Mouse (Mus musculus) limb, embryonic 12.5 days (tissue): ENCODE measurements around the gene Ncdn. TPM values are rescaled to one million over a fixed set of nuclear protein-coding genes. Genes with fewer than 3 reads are reported as not detected.

ENCODE experiments used
- ATAC-seq: fragments of 200-750 bp; cut with Nextera tagmentation; 2 replicates; pipeline ENCODE4 v1.8.0; 2017; ENCODE audit warnings: low read depth, moderate TSS enrichment; ENCODE audit not compliant: insufficient number of reproducible peaks, insufficient read depth, low FRiP score, low TSS enrichment
- H3K27ac ChIP-seq: fragments of 300-500 bp; sonication (generic); 2 replicates; pipeline ENCODE4 v1.5.1; 2016; ENCODE audit warnings: mild to moderate bottlenecking, moderate library complexity
- H3K27me3 ChIP-seq: fragments of 300-500 bp; sonication (generic); 2 replicates; pipeline ENCODE4 v1.6.1; 2016; ENCODE audit warnings: mild to moderate bottlenecking, moderate library complexity
- H3K36me3 ChIP-seq: fragments of 300-500 bp; sonication (generic); 2 replicates; pipeline ENCODE4 v1.6.1; 2016; ENCODE audit warnings: mild to moderate bottlenecking, moderate library complexity
- H3K4me1 ChIP-seq: fragments of 300-500 bp; sonication (generic); replicated peaks from 2 replicates; pipeline ENCODE4 v1.6.1; 2016
- H3K4me2 ChIP-seq: fragments of 300-500 bp; sonication (generic); 2 replicates; pipeline ENCODE4 v1.6.1; 2016; ENCODE audit warnings: mild to moderate bottlenecking, moderate library complexity
- H3K4me3 ChIP-seq: fragments of 300-500 bp; sonication (generic); replicated peaks from 2 replicates; pipeline ENCODE4 v1.5.1; 2016; ENCODE audit warnings: mild to moderate bottlenecking
- H3K9ac ChIP-seq: fragments of 300-500 bp; sonication (generic); replicated peaks from 2 replicates; pipeline ENCODE4 v1.6.1; 2016; ENCODE audit warnings: mild to moderate bottlenecking, moderate library complexity
- H3K9me3 ChIP-seq: fragments of 300-500 bp; sonication (generic); 2 replicates; pipeline ENCODE4 v1.6.1; 2016; ENCODE audit warnings: mild to moderate bottlenecking, moderate library complexity
- WGBS: fragments of 180-500 bp; shearing (Covaris S2); methylation state at CpG from one replicate; pipeline ENCODE4 v1.1.7; 2016; 5-methylcytosine and 5-hydroxymethylcytosine counted together
- polyA plus RNA-seq: library from polyadenylated mRNA; unstranded; fragments of >200 nt; fragmentation: Nextera tagmentation; extraction: Ambion mirVana; gene quantifications from 2 replicates; pipeline ENCODE4 v1.2.1, GENCODE M21; 2016

The Ncdn gene
- polyA plus RNA-seq, 1 experiment from 2014 or later, result 33.5 TPM

DNA sequence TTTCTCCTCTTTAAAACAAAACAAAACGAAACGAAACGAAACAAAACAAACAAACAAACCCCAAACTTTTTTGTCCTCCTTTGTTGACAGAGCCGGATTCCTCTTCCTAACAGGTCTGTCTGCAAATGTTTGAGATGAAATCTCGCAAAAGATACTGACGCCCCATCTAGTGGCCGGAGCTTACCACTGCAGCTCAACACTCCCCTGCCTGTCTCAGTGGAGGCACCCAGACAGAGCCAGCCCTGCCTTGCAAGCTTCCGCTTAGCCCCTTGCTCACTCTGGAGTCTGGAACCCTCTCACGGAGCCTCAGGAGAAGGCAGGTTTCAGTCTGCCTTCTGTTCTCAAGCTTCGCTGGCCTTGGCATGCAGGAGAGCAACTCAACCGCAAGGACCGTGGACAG lies 11.8 kb downstream of the Ncdn start:
- no peak overlapping the region for H3K27ac ChIP-seq
- H3K4me2 ChIP-seq, result 0 out of 2 replicates have a peak overlapping the region, but pooled peaks have one; percentile 28
- H3K9me3 ChIP-seq, result peaks cover 4% of the 10 kb centered on the region; the same call in 1 of the 2 replicates
- 7% methylated on average over 12 of the region's 12 CpGs for WGBS
- H3K9ac ChIP-seq, result no peak overlapping the region
- H3K36me3 ChIP-seq, result peaks cover 23% of the 10 kb centered on the region
- peaks cover 43% of the 10 kb centered on the region for H3K27me3 ChIP-seq
- peaks cover 23% of the 10 kb centered on the region for H3K4me1 ChIP-seq
- H3K4me3 ChIP-seq, result no peak overlapping the region
- no peak for ATAC-seq

GRCm38 (mm10) chr4:126739966-126740676 lies 13.1 kb downstream of the Ncdn start:
- no peak overlapping the region for H3K4me3 ChIP-seq
- peaks cover 56% of the 10 kb centered on the region for H3K27me3 ChIP-seq
- no peak overlapping the region for H3K27ac ChIP-seq
- H3K9ac ChIP-seq, result no peak overlapping the region
- peaks cover 4% of the 10 kb centered on the region; the same call in 1 of the 2 replicates for H3K9me3 ChIP-seq
- no peak overlapping the region for H3K4me2 ChIP-seq
- no peak for ATAC-seq
- peaks cover 34% of the 10 kb centered on the region for H3K4me1 ChIP-seq
- WGBS, result 16% methylated on average over 10 of the region's 10 CpGs
- peaks cover 11% of the 10 kb centered on the region for H3K36me3 ChIP-seq

DNA sequence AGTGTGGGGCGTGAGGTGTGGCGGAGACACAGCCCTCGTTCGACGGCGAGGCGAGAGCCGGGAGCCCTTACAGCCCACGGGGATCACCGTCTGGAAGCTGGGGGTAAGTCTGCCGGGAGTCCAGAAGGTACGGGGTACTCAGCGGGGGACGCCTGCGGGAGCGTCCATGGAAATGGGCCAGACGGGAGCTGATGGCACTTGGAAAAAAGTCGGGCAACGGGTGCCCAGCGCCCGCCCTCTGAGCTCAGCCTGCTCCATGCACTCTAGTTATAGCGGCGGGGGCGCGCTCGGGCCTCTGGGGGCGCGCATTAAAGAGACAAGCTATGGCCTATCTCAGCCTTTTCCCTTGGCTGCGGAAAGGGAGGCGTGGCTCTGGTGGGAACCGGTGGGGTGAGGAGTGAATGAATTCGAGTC lies 17.2 kb downstream of the Ncdn start, which contains the start of gene Tfap2e:
Gene Tfap2e (minus strand): TSS at position 240 of the 414 bp plus-strand sequence.
- H3K4me3 ChIP-seq, result peak within 1 kb of the TSS; percentile 32
- no peaks in the 10 kb centered on the region for H3K36me3 ChIP-seq
- peaks cover 91% of the 10 kb centered on the region for H3K27me3 ChIP-seq
- H3K9ac ChIP-seq, result no peak within 1 kb of the TSS; the same call in 1 of the 2 replicates
- H3K4me2 ChIP-seq, result peak within 1 kb of the TSS; percentile 45
- H3K27ac ChIP-seq, result no peak within 1 kb of the TSS
- peaks cover 23% of the 10 kb centered on the region for H3K4me1 ChIP-seq
- ATAC-seq, result peak; percentile 61
- 2% methylated on average over 32 of the region's 32 CpGs for WGBS
- H3K9me3 ChIP-seq, result peaks cover 4% of the 10 kb centered on the region; the same call in 1 of the 2 replicates

DNA sequence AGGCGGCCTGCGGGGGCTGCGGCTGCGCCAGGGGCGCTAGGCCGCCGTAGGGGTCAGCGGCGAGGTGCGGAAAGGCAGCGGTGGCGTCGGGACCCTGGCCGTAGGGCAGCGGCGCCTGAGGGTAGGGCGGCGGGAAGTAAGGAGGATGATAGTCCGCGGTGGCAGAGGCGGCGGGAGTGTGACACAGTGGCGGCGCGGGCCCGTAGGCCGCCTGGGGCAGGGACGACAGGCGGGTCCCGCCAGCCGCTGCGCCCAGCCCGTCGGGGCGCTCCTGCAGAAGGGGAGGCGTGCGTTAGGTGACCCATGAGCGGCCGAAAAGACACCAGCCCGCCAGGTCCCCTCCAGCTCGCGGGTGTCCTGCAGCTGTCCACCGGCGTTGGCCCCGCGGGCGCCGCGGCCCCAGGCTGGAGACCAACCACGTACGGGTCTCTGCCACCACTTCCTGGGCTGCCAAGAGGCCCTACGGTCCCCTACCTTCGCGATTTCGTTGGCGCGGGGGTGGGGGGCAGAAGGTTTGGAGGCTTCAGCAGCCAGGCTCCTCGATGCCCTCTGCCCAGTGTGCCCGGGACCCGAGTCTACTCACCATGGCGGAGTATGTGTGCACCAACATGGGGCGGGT lies 17.7 kb downstream of the Ncdn start:
- peaks cover 23% of the 10 kb centered on the region for H3K4me1 ChIP-seq
- peak overlapping the region; percentile 32 for H3K4me3 ChIP-seq
- peaks cover 4% of the 10 kb centered on the region; the same call in 1 of the 2 replicates for H3K9me3 ChIP-seq
- no peak for ATAC-seq
- H3K27ac ChIP-seq, result no peak overlapping the region
- H3K9ac ChIP-seq, result no peak overlapping the region; the same call in 1 of the 2 replicates
- peak overlapping the region; percentile 45 for H3K4me2 ChIP-seq
- H3K36me3 ChIP-seq, result no peaks in the 10 kb centered on the region
- peaks cover 96% of the 10 kb centered on the region for H3K27me3 ChIP-seq
- WGBS, result 2% methylated on average over 53 of the region's 62 CpGs

- Histone ChIP-seq H3K4me3 (peak overlapping the region; percentile 32), H3K4me1 (peaks cover 23% of the 10 kb centered on the region), H3K9me3 (peaks cover 4% of the 10 kb centered on the region; the same call in 1 of the 2 replicates), H3K27ac (no peak overlapping the region), H3K4me2 (peak overlapping the region; percentile 45), H3K36me3 (no peaks in the 10 kb centered on the region), H3K27me3 (peaks cover 100% of the 10 kb centered on the region), H3K9ac (no peak overlapping the region; the same call in 1 of the 2 replicates)
- WGBS, result 2% methylated on average over 51 of the region's 51 CpGs
- no peak for ATAC-seq
Observed at GRCm38 (mm10) chr4:126734700-126735381, 18.4 kb downstream of the Ncdn start.

DNA sequence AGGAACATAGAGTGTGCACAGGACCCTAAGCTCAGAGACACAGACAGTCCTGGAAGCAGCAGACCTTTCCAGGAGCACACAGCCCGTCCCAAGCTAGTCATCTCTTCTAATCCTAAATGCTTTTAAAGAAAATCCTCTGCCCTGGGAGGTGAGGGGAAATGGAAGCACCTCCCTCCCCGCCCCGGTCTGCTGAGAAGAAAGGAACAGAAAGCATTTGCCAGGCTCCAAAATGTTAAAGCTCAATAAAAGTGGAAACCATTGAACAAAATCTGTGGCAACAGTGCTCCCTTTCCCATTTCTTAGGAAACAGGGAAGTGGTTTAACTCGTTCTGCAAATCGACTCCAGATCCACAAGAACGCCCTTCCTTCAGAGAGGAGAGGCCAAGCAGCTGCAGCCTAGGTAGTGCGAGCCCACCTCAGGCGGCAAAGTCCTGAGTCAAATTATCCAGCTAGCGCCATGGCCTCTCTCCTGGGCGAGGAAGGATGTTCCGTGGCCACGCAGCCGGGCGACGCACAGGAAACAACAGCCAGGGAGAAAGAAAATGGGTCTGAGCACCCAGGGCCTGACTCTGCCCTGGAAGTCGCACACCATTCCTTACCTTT lies 19.1 kb downstream of the Ncdn start:
- Histone ChIP-seq H3K9ac (no peak overlapping the region), H3K27ac (no peak overlapping the region), H3K9me3 (peaks cover 4% of the 10 kb centered on the region; the same call in 1 of the 2 replicates), H3K4me1 (peaks cover 23% of the 10 kb centered on the region), H3K27me3 (peaks cover 100% of the 10 kb centered on the region), H3K36me3 (no peaks in the 10 kb centered on the region), H3K4me2 (peak overlapping the region; percentile 15; the same call in 1 of the 2 replicates), H3K4me3 (peak overlapping the region; percentile 15)
- WGBS, result 2% methylated on average over 16 of the region's 16 CpGs
- no peak for ATAC-seq

DNA sequence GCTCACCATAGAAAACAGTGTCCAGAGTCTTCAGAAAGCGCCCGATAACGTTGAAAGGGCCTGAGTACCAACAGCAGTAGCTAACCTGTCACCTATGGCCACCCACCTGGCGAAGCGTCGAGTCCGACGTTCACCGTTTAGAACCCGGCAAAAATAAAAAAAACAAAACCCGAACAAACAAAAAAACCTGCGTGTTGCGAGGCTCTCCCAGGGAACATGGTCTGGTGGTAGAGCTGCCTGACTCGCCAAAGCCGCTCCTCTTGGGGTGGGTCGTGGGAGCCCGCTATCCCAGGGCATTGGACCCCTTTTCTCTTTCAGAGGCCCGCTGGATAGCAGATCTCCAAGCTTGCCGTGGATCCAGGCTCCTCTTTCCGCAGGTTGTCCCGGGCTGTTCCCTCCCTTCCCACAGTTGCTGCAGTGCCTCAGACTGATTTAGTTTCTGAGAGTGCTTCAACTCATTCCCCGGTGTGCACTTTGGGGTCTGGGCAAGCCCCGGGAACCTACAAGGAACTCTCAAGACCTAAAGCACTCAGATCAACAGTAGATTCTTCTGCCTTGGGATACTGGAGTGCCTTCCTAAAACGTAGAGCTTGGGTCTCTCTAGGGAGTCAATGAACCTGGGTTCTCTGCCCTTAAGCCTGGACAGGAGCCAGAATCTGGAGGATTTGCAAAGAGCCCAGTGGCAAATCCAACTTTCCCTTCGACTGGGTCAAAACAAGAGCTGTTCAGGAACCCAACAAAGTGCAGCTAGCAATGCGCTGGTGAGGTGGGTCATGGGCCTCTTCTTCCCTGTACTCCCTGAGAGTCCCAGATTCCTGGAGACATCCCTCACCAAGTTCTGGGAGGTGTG lies 20.5 kb downstream of the Ncdn start:
- no peaks in the 10 kb centered on the region for H3K9me3 ChIP-seq
- H3K9ac ChIP-seq, result no peak overlapping the region
- no peaks in the 10 kb centered on the region for H3K36me3 ChIP-seq
- 8% methylated on average over 26 of the region's 26 CpGs for WGBS
- peak overlapping the region; percentile 20 for H3K4me3 ChIP-seq
- no peak overlapping the region for H3K27ac ChIP-seq
- peaks cover 94% of the 10 kb centered on the region for H3K27me3 ChIP-seq
- no peak for ATAC-seq
- peak overlapping the region; percentile 26 for H3K4me2 ChIP-seq
- peaks cover 23% of the 10 kb centered on the region for H3K4me1 ChIP-seq

- peaks cover 87% of the 10 kb centered on the region for H3K27me3 ChIP-seq
- H3K4me3 ChIP-seq, result peak overlapping the region; percentile 20
- no peak overlapping the region for H3K27ac ChIP-seq
- H3K9me3 ChIP-seq, result no peaks in the 10 kb centered on the region
- peak overlapping the region; percentile 26 for H3K4me2 ChIP-seq
- peaks cover 23% of the 10 kb centered on the region for H3K4me1 ChIP-seq
- H3K36me3 ChIP-seq, result no peaks in the 10 kb centered on the region
- ATAC-seq, result no peak
- 0 out of 2 replicates have a peak overlapping the region, but pooled peaks have one; percentile 31 for H3K9ac ChIP-seq
- 1% methylated on average over 18 of the region's 18 CpGs for WGBS
Observed at GRCm38 (mm10) chr4:126732111-126732510, 21.1 kb downstream of the Ncdn start.

DNA sequence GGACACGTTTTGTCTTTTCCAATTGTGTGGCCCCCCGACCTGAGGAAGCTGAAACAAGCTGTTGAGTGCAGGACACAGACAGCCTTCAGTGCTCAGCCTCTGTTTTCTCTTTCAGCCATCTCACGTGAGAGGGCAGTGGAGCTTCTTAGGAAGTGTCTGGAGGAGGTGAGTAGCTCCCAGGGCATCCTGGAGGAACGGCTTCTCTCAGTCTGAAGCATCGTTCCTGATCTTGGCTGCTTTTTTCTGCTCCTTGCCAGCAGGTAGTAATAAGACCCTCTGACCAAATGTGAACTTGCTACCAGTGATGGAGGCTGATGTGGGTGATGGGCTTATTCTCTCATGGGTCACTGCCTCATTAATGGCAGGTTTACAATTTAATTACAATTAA lies 45.8 kb downstream of the Ncdn start:
- Histone ChIP-seq H3K36me3 (peaks cover 72% of the 10 kb centered on the region), H3K27ac (no peak overlapping the region), H3K9ac (no peak overlapping the region), H3K4me2 (no peak overlapping the region), H3K4me3 (no peak overlapping the region), H3K27me3 (no peaks in the 10 kb centered on the region), H3K4me1 (no peaks in the 10 kb centered on the region), H3K9me3 (no peaks in the 10 kb centered on the region)
- 71% methylated on average over 5 of the region's 5 CpGs for WGBS
- ATAC-seq, result no peak
